Mouse (Mus musculus) telencephalon, adult 2 months (tissue): ENCODE data around the gene Slc4a8.
"Not testable (repeated sequence)": the region's sequence is repeated elsewhere in the genome, so short reads cannot be mapped to it uniquely, and the experiment has no call there.

ENCODE experiments used
- DNase-seq: peaks from one replicate; pipeline ENCODE4 v3.0.0-alpha.2; 2011; ENCODE audit warnings: low read depth, low spot score

The Slc4a8 gene

DNA sequence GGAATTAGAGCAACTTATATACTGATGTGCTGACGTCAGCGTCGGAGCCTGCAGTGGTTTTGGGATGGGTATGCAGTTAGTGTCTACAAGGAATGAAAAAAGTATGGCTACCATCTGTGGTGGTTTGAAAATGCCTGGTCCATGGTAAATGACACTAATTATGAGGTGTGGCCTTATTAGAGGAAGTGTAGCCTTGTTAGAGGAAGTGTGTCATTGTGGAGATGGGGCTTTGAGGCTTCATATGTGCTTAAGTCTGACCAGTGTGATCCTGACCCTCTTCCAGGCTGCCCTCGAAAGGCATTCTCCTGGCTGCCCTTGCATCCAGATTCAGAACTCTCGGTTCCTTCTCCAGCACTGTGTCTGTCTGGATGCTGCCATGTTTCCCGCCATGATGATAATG is 18.3 kb upstream of the Slc4a8 start:
- DNase-seq = no peak

DNA sequence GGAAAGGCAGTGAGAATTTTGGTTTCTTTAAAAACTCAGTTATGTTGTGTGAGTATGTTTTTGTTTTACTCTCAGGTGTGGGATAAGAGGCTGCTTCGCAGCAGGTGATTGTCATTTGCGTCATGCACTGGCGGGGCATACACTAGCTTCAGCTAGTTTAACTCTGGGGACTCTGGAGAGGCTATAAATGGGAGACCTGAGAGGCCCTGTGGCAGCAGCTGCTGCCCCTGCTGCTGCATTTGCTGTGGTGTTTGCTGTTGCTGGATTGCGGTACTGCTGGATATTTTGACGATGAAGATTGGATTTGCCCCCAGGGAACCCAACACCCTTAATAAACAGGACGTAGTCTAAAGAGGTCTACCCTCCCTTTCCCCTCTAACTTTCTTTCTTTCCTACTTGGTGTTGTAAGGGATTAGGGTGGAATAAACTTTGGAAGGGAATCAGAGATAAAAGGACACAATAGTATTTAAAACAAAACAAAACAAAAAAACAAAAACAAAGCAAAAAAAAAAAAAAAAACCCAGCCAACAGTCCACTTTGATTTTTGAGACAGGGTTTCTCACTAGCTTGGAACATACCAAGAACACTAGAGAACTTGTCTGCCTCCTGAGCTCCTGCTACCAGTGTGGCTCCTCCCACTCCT is 14.9 kb upstream of the Slc4a8 start:
- no peak for DNase-seq

DNA sequence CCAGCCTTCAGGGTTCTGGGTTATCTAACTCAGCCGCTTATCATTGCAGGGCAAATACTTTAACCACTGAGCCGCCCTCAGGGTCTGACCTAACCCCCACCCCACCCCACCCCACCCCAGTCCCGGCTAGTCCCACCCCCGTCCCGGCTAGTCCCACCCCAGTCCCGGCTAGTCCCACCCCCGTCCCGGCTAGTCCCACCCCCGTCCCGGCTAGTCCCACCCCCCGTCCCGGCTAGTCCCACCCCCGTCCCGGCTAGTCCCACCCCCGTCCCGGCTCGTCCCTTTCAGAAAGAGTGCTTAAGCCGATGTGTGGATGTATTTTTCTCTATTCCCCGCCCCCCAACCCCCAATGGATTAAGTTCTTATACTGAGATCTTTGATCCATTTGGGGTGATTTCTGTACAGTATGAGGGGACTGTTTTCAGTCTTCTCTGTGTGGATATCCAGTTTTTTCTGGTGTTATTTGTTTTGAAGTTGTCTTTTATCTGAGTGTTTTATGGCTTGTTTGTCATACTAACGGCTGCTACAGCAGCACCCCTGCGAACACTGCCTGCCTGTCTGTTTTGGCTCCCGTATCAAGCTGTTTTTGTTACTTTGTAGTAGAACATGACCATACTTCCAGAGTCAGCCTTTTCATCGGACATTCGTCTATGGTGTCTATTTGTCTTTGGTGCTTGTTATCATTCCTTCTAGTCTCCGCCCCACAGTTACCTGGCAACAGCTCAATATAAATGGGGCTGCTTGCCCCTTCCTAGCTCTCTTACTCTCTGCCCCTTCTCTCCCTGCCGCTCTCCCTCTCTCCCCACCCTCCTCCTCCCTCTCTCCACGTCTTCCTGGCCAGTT is 14.2 kb upstream of the Slc4a8 start:
- no peak for DNase-seq

DNA sequence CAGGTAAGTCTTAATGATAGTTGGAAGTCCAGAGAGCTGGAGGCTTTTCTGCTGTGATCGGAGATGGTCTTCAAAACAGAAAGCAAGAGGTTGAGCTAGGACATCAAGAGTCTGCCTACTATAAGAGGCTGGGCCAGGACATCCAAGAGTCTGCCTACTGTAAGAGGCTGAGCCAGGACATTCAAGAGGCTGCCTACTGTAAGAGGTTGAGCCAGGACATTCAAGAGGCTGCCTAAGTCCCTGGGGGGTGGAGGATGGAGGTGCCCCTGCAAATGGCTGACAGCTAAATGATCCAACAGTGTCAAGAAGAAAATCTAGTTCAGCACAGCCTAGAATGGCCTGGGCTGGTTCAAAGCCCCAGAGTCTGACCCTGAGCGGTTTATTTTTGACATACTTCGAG is 13.0 kb upstream of the Slc4a8 start:
- DNase-seq = no peak

DNA sequence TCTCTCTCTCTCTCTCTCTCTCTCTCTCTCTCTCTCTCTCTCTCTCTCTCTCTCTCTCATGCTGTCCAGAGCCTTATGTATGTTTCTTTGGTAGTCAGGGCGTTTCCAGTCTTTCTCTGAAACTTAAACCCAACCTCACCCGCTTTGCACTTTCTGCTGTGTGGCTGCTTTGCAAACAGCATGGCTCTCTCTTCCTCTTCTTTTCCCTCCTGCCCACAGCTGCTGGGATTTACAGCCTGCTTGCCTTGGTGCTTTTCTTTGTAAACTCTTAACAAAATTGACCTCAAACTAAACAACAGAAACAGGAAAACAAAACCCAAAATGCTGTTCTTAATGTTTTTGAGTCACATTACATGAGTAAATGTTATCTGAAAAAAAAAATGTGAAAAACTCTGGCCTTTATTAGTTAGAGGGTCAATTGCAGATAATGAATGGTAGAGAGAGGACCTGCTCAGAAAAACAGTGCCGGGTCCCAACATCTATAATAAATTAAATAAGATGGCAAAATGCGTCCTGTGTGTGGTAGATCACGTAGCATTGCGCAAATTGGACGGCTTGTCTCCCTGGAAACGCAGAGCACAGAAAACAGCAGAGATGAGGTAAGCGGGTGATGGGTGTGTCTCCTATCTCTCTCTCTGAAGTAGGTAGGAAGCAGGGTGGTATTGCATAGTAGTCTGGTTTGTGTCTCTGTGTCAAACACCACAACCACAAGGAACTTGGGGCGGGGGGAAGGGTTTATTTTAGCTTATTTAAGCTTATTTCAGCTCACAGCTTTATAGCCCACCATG is 11.6 kb upstream of the Slc4a8 start:
- no peak for DNase-seq

DNA sequence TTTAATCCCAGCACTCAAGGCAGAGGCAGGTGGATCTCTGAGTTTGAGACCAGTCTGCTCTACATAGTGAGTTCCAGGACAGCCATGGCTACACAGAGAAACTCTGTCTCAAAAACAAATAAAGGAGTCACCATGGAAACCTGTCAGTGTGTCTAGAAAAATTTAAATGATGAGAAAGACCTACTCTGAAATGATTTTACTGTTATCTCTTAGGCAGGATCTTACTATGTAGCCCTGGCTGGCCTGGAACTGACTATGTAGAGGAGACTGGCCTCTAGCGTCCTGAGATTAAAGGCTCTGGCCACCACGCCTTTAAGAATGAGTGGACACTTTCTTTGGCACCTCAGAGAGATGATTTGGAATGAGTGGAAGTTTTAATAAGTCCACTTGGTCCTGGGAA is 9.1 kb upstream of the Slc4a8 start:
- DNase-seq = no peak

DNA sequence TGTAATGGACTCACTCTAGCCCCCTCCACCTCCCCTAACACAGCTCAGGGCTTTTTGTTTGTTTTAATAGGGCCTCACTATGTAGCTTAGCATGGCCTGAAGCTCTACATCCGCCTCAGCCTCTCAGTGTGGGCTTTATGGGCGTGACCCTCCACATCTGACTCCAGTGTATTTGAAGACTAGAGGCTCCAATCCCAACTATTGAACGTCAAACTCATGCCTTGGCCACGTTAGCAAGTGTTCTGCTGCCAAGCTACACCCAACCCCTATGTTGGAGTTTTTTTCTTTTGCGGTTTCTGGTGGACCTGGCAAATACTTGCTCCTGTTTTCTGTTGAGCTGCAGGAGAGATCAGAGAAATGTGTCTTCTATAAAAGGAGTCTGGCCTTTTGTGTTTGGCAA is 8.5 kb upstream of the Slc4a8 start:
- no peak for DNase-seq

DNA sequence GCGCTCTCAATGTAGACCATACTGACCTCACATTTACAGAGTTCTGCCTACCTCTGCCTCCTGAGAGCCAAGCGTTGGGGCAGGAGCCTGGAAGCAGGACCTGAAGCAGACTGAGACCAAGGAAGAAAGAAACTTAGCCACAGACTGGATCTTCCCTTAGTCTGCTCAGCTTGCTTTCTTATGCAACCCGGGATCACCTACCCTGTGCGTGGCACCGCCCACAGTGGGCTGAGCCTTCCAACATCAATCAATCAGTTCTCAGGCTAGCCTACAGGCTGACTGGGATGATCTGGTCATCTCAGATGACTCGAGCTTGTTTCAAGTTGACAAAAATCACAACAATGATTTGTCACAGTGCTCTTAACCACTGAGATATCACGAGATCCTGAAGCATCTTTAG is 7.5 kb upstream of the Slc4a8 start:
- DNase-seq = no peak

DNA sequence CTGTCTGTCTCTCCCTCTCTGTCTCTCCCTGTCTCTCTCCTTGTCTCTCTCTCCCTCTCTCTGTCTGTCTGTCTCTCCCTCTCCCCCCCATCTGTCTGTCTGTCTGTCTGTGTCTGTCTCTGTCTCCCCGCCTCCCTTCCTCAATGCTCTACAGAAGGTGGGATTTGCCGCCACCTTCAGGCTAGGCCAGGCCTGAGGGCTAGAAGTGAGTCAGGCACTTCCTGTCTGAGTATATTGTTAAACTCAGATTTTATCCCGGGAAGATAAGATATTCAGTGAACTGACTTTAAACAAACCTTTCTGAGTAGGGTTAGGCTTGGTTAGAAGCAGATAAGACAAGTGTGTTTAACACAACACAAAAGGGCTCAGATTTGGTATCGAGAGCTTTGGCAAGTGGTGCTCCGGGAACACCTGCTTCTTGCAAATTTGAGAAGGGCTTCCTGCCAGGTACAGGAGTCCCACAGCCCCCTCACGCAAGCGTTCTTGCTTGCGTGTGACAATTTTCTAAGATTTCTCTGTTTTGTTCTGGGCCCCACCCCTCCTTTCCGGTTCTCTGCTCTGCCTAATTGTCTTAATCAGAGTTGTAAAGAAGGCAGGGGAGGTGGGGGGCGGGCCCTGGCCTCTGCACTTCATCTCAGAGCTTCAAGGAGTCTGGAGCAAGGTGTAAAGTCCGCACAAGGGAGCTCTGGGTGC is 6.6 kb upstream of the Slc4a8 start:
- no peak for DNase-seq

DNA sequence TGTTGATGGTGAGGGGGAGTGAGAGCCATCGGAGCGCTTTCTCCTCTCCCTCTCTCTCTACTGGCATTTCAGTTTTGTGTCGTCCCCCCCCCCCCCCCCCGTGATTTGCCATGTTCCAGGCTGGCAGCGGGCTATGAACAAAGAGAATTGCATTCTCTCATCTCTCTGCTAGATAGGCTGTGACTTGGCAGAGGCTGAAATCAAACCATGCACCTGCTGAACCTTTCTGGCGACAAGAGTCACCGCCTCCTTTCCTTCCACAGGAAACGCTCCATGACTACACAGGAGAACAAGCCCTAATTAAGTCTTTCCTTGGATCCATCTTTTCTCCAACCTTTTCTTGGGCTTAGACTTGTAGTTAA is 6.1 kb upstream of the Slc4a8 start:
- no peak for DNase-seq

DNA sequence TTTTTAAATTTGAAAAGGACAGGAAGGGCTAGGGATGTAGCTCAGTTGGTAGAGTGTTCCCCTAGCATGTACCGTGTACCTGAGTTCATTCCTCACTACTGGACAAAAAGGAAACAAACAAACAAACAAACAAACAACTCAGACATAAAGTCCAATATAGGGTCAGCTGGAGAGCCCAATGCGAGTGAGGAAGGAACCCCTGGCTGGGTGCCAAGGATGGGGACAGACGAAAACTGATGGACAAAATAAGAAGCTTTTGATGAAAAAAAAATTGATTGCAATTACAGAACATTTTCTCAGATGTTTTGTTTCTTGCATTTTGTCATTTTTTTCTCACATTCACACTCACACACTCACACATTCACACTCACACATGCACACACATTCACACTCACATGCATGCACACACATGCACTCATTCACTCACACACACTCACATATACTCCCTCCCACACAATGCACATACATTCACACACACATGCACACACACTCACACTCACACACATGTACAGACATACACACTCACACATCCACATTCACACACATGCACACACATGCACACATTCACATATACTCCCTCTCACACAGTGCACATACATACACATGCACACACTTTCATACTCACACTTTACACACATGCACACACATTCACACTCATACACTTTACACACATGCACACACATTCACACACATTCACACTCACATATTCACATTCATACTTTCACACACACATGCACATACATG is 5.5 kb upstream of the Slc4a8 start:
- DNase-seq = no peak

DNA sequence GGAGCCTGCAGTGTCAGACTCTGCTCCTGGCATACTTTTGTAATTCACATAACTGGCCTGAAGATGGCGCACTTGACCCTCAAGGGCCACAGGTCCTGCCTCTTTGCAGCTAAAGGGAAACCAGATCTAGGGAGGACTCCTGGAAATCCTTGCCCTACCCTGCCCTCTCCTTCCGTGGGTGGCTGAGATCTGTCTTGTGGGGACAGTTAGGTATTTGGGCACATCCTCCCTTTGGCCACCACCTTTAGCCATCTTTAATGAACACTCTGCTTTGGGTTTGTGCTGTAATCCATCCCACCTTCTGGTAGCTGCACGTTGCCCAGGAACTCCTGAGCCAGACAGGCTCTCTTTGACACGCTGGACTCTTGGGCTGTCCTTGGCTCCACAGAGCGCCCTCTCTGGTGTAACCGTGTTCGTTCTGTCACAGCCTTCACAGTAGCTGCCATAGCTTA is 4.0 kb upstream of the Slc4a8 start:
- DNase-seq = no peak

DNA sequence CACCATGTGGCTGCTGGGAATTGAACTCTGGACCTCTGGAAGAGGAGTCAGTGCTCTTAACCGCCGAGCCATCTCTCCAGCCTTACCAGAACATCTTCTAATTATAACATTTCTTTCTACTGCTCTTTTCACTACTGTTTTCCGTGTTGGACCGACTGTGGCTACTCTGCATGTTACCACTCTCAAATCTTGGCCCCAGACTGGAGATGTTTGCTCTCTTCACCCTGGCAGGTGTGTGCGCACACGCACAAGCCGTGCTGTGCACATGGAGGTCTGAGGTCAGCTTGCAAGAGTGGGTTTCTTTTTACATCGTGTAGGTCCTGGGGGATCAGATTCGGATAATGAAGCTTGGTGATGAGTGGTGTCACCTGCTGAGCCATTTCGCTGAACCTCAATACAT is 2.3 kb upstream of the Slc4a8 start:
- DNase-seq = no peak

DNA sequence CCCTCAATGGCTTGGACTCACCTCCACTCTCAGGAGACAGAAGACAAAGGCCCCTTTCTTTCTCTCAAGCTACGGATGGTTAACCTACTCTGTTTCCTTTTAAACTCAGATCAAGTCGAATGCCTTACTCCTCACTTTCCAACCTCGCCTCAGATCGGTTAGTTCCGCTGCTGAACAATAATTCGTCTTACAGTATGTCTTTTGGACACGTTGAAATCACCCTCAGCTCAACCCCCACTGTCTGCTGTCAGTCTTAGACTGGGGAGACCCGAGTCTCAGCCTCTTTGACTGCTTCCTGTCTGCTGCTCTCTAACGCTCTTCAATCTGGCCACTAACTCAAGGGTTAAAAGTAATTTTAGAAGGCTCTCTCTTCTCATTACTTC is 520 bp upstream of the Slc4a8 start:
- DNase-seq = no peak

DNA sequence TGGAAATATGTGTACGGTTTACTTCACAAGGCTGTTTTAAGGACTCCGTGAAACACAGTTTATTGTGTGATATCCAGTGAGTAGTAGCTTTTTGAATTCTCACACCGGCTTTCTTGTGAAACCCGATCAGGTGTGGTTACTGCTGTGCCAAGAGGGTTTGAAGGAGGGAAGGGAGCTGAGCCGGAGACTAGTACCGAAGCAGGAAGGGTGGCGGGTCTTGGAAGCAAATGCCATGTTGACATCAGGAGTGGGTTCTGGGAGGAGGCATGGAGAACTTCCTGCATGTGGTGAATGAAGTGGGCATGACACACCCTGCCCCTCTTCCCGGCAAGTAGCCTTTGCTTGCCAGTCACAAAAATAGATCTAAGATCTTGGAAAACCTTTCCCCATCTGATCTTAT is 1.1 kb downstream of the Slc4a8 start:
- DNase-seq = no peak

DNA sequence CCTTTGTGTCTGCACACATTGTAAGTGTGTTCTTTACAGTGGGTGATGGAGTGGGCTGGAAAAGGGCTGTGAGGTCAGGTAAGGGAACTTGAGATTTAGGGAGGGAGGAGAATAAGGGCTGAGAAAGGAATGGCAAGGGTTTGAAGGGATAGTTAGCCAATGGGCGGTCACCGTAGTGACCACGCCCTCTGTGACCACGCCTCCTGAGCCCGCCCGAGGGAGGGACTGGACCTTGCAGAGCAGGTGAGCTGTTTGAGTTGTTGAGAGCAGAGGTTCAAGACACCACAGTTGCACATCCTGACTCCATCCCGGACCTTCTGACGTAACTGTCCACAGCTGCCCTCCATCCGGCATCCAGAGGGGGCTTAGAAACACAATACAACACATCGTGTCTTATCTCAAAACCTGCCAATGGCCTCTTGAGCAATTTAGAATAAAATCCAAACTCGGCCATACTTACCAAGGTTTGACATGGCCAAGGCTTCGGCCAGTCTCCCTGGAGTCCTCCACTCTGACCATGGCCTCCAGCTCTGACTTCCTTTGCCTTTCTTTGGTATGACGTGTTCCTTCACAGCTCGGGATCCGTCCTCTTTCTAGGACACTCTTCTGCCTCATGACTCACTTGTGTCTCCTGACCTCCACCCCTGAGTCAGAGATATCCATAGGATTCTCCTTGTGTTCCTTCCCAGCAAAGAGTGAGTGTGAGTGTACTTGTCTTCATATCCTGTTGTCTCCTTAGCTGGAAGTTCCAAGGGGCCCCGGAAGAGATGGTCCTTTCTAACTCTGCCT is 2.8 kb downstream of the Slc4a8 start:
- no peak for DNase-seq

DNA sequence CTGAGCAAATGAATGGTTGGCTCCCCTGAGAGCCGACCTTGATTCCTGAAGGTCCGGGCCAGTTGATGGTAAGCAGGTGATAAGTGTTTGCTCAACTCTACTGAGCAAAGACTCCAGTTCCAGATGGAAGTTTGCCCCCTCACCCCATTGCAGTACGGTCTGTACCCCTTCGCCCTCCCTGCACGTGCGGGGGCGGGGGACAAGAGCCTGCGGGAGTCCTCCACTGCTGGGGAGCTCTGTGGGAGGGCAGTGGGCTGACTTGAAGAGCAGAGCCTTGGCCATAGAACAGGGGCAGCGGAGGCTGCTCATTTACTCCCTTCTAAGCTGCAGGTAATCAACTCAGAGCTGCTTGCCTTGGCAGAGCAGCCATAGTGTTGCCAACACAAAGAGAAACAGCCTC is 5.3 kb downstream of the Slc4a8 start:
- DNase-seq = no peak

DNA sequence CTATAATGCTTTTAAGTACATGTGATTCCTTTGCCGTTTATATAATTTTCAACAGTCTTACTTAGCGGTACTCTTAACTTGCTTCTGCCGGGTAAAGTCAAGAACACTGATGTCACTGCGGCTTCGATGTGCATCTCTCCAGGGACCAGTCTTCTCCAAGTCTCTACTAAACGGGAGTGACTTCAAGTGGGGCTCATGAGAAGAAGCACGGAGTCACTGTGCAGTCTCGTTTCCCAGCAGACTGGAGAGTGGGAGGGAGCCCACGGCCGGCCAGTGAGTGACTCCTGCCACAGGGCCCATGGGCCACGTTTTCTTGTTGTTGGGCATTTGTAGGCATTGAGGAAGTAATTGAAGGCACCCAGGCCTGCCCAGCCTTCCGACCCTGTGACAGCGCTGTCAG is 6.3 kb downstream of the Slc4a8 start:
- DNase-seq = no peak

DNA sequence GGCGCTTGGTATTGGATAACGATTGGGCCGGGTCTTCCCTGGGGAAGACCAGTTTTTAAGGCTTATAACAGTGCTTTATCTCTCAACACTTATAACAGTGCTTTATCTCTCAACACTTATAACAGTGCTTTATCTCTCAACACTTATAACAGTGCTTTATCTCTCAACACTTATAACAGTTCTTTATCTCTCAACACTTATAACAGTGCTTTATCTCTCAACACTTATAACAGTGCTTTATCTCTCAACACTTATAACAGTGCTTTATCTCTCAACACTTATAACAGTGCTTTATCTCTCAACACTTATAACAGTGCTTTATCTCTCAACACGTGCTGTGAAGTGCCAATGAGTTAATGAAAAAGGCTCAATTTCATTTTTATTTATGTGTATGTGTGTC is 7.5 kb downstream of the Slc4a8 start:
- DNase-seq = not testable (repeated sequence)

DNA sequence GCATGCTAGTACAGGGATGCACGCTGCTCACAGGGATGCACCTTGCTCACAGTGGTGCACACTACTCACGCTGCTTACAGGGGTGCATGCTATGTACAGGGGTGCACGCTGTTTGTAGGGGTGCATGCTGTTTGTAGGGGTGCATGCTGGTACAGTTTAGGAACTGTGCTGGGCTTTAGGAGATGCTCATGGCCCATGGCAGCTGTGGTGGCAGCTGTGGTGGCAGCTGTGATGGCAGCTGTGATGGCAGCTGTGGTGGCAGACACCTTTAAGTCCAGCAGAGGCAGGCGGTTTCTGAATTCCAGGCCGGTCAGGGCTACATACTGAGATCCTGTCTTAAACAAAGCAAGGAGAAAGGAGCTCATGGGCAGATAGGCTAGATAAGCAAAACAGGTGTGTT is 8.8 kb downstream of the Slc4a8 start:
- no peak for DNase-seq

DNA sequence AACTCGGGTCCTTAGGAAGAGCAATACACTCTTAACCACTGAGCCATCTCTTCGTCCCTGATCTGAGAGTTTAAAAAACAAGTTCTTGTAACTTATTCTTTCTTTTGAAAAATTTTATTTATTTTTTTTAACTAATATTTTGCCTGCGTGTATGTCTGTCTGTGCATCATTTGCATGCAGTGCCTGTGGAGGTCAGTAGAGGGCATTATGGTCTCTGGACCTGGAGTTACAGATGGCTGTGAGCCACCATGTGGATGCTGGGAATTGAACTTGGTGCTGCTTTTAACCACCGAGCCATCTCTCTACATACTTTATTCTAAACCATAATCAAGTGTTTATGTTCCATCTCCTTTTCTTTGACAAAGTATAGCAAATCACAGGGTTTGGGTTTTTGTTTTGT is 11.1 kb downstream of the Slc4a8 start:
- DNase-seq = no peak
